Mouse (Mus musculus) hindbrain, embryonic 14.5 days (tissue): ENCODE data around the gene Bmf. TPM values are rescaled to one million over a fixed set of nuclear protein-coding genes. Genes with fewer than 3 reads are reported as not detected.

Source experiments
- ATAC-seq: fragments of 200-750 bp; cut with Nextera tagmentation; 2 replicates; pipeline ENCODE4 v1.8.0; 2017; ENCODE audit warnings: moderate number of reproducible peaks, mild to moderate bottlenecking, moderate TSS enrichment, moderate library complexity; ENCODE audit not compliant: low FRiP score
- DNase-seq: peaks from one replicate; pipeline ENCODE4 v3.0.0-alpha.2; 2015; ENCODE audit warnings: low spot score
- H3K27ac ChIP-seq: fragments of 300-500 bp; sonication (generic); 2 replicates; pipeline ENCODE4 v1.5.1; 2014; ENCODE audit warnings: mild to moderate bottlenecking, moderate library complexity
- H3K27me3 ChIP-seq: fragments of 300-500 bp; sonication (generic); 2 replicates; pipeline ENCODE4 v1.6.1; 2014; ENCODE audit warnings: mild to moderate bottlenecking, low read length, mixed read lengths; ENCODE audit not compliant: control insufficient read depth, insufficient read depth
- H3K36me3 ChIP-seq: fragments of 300-500 bp; sonication (generic); replicated peaks from 2 replicates; pipeline ENCODE4 v1.6.1; 2014; ENCODE audit not compliant: control insufficient read depth, insufficient read depth
- H3K4me1 ChIP-seq: fragments of 300-500 bp; sonication (generic); replicated peaks from 2 replicates; pipeline ENCODE4 v1.6.1; 2014; ENCODE audit warnings: antibody characterized with exemption, low read length, mixed read lengths; ENCODE audit not compliant: control insufficient read depth, insufficient read depth
- H3K4me2 ChIP-seq: fragments of 300-500 bp; sonication (generic); replicated peaks from 2 replicates; pipeline ENCODE4 v1.6.1; 2014; ENCODE audit warnings: mild to moderate bottlenecking, moderate library complexity
- H3K4me3 ChIP-seq: fragments of 300-500 bp; sonication (generic); replicated peaks from 2 replicates; pipeline ENCODE4 v1.5.1; 2014; ENCODE audit warnings: mild to moderate bottlenecking, low read length
- H3K9ac ChIP-seq: fragments of 300-500 bp; sonication (generic); 2 replicates; pipeline ENCODE4 v1.6.1; 2014
- H3K9me3 ChIP-seq: fragments of 300-500 bp; sonication (generic); 2 replicates; pipeline ENCODE4 v1.6.1; 2016; ENCODE audit warnings: low read length; ENCODE audit not compliant: control insufficient read depth
- WGBS: fragments of 180-500 bp; shearing (Covaris S2); extraction: QIAGEN DNeasy Blood & Tissue Kit; methylation state at CpG from one replicate; pipeline ENCODE4 v1.1.7; 2014; 5-methylcytosine and 5-hydroxymethylcytosine counted together
- polyA plus RNA-seq: library from polyadenylated mRNA; unstranded; fragments of >200 nt; fragmentation: Nextera tagmentation; extraction: Ambion mirVana; gene quantifications from 2 replicates; pipeline ENCODE4 v1.2.1, GENCODE M21; 2014

The Bmf gene
- polyA plus RNA-seq, 1 experiment from 2014 or later = 3.3 TPM

GRCm38 (mm10) chr2:118524811-118525210 is 24.7 kb downstream of the Bmf start:
- Histone ChIP-seq H3K4me2 (no peak overlapping the region), H3K27me3 (no peaks in the 10 kb centered on the region), H3K9ac (no peak overlapping the region), H3K9me3 (no peaks in the 10 kb centered on the region), H3K27ac (no peak overlapping the region), H3K36me3 (no peaks in the 10 kb centered on the region), H3K4me3 (no peak overlapping the region), H3K4me1 (peaks cover 12% of the 10 kb centered on the region; the same call in 1 of the 2 replicates)
- WGBS = 92% methylated on average over 3 of the region's 3 CpGs
- DNase-seq = no peak
- no peak for ATAC-seq

GRCm38 (mm10) chr2:118523163-118523730 is 26.2 kb downstream of the Bmf start:
- H3K4me3 ChIP-seq = no peak overlapping the region
- no peak overlapping the region for H3K4me2 ChIP-seq
- DNase-seq (no peak), ATAC-seq (no peak)
- no peaks in the 10 kb centered on the region for H3K9me3 ChIP-seq
- H3K9ac ChIP-seq = no peak overlapping the region
- 0 out of 2 replicates have a peak, but pooled peaks cover 5% of the 10 kb centered on the region for H3K4me1 ChIP-seq
- WGBS = 65% methylated on average over 5 of the region's 5 CpGs
- no peaks in the 10 kb centered on the region for H3K36me3 ChIP-seq
- H3K27ac ChIP-seq = no peak overlapping the region
- H3K27me3 ChIP-seq = no peaks in the 10 kb centered on the region

- WGBS = 58% methylated on average over 2 of the region's 2 CpGs
- no peak for ATAC-seq
- Histone ChIP-seq H3K4me2 (no peak overlapping the region), H3K27me3 (no peaks in the 10 kb centered on the region), H3K4me3 (no peak overlapping the region), H3K9me3 (no peaks in the 10 kb centered on the region), H3K36me3 (no peaks in the 10 kb centered on the region), H3K27ac (no peak overlapping the region), H3K4me1 (0 out of 2 replicates have a peak, but pooled peaks cover 5% of the 10 kb centered on the region), H3K9ac (no peak overlapping the region)
- no peak for DNase-seq
Observed at GRCm38 (mm10) chr2:118522265-118522664, 27.2 kb downstream of the Bmf start.

DNA sequence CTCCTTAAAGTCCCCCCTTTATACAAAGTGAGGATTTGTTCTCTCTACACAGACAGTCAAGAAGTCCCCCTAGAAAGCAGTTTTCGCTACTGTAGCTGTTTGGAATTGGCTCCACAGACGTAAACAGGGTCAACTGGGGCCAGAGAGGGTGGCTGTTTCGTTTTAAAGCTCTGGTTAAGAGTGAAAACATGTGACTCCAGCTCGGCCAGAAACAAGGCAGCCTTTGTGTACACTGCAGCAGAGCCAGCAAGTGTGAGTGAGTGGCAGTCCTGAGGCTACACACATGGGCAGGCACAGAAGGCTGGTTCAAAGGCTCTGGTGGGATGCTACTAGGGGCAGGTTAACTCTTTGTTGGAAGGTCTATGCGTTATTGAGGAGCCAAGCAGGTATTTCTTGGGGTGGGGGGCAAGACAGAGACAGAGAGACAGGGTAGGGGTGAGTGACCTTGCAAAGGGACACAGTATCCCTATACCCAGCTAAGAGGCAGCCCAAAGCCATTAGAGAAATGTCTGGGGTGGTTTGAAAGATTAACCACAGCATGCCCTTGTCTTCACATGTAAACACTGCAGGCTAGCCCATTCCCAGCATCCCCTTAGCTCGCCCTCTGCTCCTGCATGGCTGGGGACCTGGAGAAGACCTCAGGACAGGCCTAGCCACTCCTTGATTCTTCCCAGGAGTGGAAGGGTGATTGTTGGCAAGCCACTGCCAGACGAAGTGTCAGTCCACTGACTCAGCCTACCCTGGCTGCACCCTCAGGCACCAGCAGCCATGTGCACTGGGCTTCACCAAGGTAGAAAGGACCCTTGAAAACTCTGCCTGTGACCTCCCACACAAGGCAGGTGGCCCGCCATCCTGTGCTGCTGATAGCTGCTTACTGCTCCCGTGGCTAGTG is 29.2 kb downstream of the Bmf start:
- no peaks in the 10 kb centered on the region for H3K36me3 ChIP-seq
- peak; percentile 90 for ATAC-seq

GRCm38 (mm10) chr2:118512418-118513377 is 36.8 kb downstream of the Bmf start:
- Histone ChIP-seq H3K9ac (no peak overlapping the region), H3K27me3 (0 out of 2 replicates have a peak, but pooled peaks cover 5% of the 10 kb centered on the region), H3K36me3 (no peaks in the 10 kb centered on the region), H3K4me3 (no peak overlapping the region), H3K4me2 (no peak overlapping the region), H3K9me3 (no peaks in the 10 kb centered on the region), H3K27ac (peak overlapping the region; percentile 29; the same call in 1 of the 2 replicates), H3K4me1 (peaks cover 15% of the 10 kb centered on the region)
- DNase-seq (no peak), ATAC-seq (no peak)
- 80% methylated on average over 16 of the region's 16 CpGs for WGBS

More for the DNA sequence above, 29.2 kb downstream of the Bmf start:
- Histone ChIP-seq H3K9me3 (no peaks in the 10 kb centered on the region), H3K4me3 (no peak overlapping the region), H3K4me1 (0 out of 2 replicates have a peak, but pooled peaks cover 5% of the 10 kb centered on the region), H3K9ac (no peak overlapping the region), H3K27me3 (no peaks in the 10 kb centered on the region), H3K27ac (peak overlapping the region; percentile 67), H3K4me2 (no peak overlapping the region)
- peak; percentile 52 for DNase-seq
- WGBS = 41% methylated on average over 9 of the region's 9 CpGs

DNA sequence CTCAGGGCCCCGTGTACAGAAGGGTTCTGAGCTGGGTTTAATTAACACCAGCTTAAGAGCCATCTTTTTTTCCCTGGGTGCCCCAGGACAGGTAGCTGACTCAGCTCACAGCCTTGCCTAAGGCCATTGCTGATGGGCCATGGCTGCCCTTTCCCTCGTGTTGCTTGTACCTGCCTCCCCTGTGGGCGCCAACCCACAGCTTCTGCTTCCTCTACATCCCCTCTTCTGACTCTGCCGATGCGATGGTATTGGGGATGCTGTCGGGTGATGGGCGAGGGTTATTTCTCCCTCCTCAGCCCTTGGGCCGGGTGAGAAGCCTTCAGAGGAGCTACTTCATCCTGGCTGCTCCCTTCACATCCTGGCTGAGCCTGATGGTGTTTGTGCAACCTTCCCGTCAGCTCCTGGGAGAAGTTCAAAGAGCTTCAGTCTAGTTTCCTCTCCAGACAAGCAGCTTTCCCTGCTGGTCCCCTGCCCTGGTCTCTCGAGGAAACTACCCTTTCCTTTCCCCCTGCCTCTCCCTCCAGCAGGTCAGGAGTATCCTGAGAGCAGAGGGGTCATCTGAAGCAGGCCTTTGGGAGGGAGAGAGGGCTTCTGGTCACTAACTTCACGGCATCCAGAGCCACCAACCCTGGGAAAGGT is 37.6 kb downstream of the Bmf start:
- H3K36me3 ChIP-seq = no peaks in the 10 kb centered on the region
- no peaks in the 10 kb centered on the region for H3K9me3 ChIP-seq
- H3K4me3 ChIP-seq = no peak overlapping the region
- no peak overlapping the region for H3K9ac ChIP-seq
- H3K4me2 ChIP-seq = no peak overlapping the region
- ATAC-seq = no peak
- H3K27ac ChIP-seq = peak overlapping the region; percentile 29; the same call in 1 of the 2 replicates
- 66% methylated on average over 11 of the region's 11 CpGs for WGBS
- no peak for DNase-seq
- peaks cover 15% of the 10 kb centered on the region for H3K4me1 ChIP-seq
- H3K27me3 ChIP-seq = 0 out of 2 replicates have a peak, but pooled peaks cover 5% of the 10 kb centered on the region

- no peak overlapping the region for H3K4me2 ChIP-seq
- H3K4me1 ChIP-seq = peaks cover 15% of the 10 kb centered on the region
- no peaks in the 10 kb centered on the region for H3K9me3 ChIP-seq
- no peak overlapping the region for H3K4me3 ChIP-seq
- peak; percentile 93 for ATAC-seq
- 0 out of 2 replicates have a peak, but pooled peaks cover 5% of the 10 kb centered on the region for H3K27me3 ChIP-seq
- WGBS = 28% methylated on average over 29 of the region's 29 CpGs
- 0 out of 2 replicates have a peak overlapping the region, but pooled peaks have one; percentile 23 for H3K27ac ChIP-seq
- peak; percentile 83 for DNase-seq
- no peaks in the 10 kb centered on the region for H3K36me3 ChIP-seq
- no peak overlapping the region for H3K9ac ChIP-seq
Observed at GRCm38 (mm10) chr2:118510447-118511310, 38.8 kb downstream of the Bmf start.
